Mouse (Mus musculus) neural tube, embryonic 13.5 days (tissue): Measurements from ENCODE around the gene Igsf8. TPM values are rescaled to one million over a fixed set of nuclear protein-coding genes. Genes with fewer than 3 reads are reported as not detected.
A peak's percentile ranks its signal among the peaks of the same experiment; 100 is the strongest.

Experiments
- ATAC-seq: fragments of 200-750 bp; cut with Nextera tagmentation; 2 replicates; pipeline ENCODE4 v1.8.0; 2017; ENCODE audit warnings: low read depth, mild to moderate bottlenecking, moderate TSS enrichment, moderate library complexity
- H3K27ac ChIP-seq: fragments of 300-500 bp; sonication (generic); replicated peaks from 2 replicates; pipeline ENCODE4 v1.5.1; 2015; ENCODE audit warnings: moderate library complexity, mild to moderate bottlenecking, inconsistent platforms
- H3K27me3 ChIP-seq: fragments of 300-500 bp; sonication (generic); 2 replicates; pipeline ENCODE4 v1.6.1; 2015; ENCODE audit warnings: mild to moderate bottlenecking, inconsistent platforms
- H3K36me3 ChIP-seq: fragments of 300-500 bp; sonication (generic); 2 replicates; pipeline ENCODE4 v1.6.1; 2015; ENCODE audit warnings: mild to moderate bottlenecking, inconsistent platforms
- H3K4me1 ChIP-seq: fragments of 300-500 bp; sonication (generic); replicated peaks from 2 replicates; pipeline ENCODE4 v1.6.1; 2015; ENCODE audit warnings: inconsistent platforms
- H3K4me2 ChIP-seq: fragments of 300-500 bp; sonication (generic); 2 replicates; pipeline ENCODE4 v1.6.1; 2015; ENCODE audit warnings: inconsistent platforms, mild to moderate bottlenecking, moderate library complexity
- H3K4me3 ChIP-seq: fragments of 300-500 bp; sonication (generic); 2 replicates; pipeline ENCODE4 v1.5.1; 2015; ENCODE audit warnings: mild to moderate bottlenecking, inconsistent platforms
- H3K9ac ChIP-seq: fragments of 300-500 bp; sonication (generic); 2 replicates; pipeline ENCODE4 v1.6.1; 2015; ENCODE audit warnings: moderate library complexity, mild to moderate bottlenecking, inconsistent platforms
- H3K9me3 ChIP-seq: fragments of 300-500 bp; sonication (generic); 2 replicates; pipeline ENCODE4 v1.6.1; 2016; ENCODE audit warnings: inconsistent platforms
- WGBS: fragments of 180-500 bp; shearing (Covaris S2); methylation state at CpG from one replicate; pipeline ENCODE4 v1.1.7; 2015; 5-methylcytosine and 5-hydroxymethylcytosine counted together
- polyA plus RNA-seq: library from polyadenylated mRNA; unstranded; fragments of >200 nt; fragmentation: Nextera tagmentation; extraction: Ambion mirVana; gene quantifications from 2 replicates; pipeline ENCODE4 v1.2.1, GENCODE M21; 2015

The Igsf8 gene
- polyA plus RNA-seq, 1 experiment from 2014 or later: 116 TPM

DNA sequence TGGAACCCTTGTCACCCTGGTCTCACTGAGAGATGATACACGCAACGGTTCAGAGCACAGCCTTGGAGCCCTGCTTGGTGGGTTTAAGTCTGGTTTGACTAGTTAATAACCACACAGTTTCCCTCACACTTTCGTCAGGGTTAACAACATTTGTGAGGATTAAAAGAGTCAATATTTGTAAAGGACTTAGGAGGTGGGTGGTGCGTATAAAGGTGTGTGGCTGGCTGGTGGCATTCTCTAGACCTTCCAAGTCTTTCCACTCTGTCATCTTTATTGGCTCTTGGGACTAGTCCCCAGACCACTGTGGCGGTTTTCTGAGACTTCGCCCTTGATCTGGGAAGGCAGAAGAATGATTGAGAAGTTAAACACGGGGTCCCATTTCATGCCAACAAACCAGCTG lies 83.4 kb downstream of the Igsf8 start:
- Histone ChIP-seq H3K4me1 (peaks cover 45% of the 10 kb centered on the region), H3K4me3 (no peak overlapping the region), H3K27ac (no peak overlapping the region), H3K9ac (no peak overlapping the region), H3K36me3 (no peaks in the 10 kb centered on the region), H3K27me3 (peaks cover 17% of the 10 kb centered on the region), H3K4me2 (no peak overlapping the region), H3K9me3 (no peaks in the 10 kb centered on the region)
- no peak for ATAC-seq
- WGBS: 87% methylated on average over 7 of the region's 7 CpGs

DNA sequence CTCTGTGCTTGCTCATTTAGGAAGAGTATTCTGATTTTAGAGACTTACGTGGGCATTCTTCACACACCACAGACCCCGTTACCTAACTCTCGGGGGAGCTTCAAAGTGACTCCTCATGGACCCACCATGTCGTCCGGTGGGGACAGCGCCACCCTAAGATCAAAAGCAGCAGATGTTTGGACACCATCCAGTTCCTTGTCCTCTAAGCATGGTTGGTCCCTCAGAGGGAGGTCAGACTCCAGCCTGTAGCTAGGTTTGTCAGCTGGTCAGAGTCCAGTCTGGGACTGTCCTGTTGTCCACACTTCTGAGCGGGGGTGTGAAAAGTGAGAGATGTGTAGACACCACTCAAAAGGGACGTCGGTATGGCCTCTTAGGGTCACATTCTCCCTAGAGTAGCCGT lies 85.3 kb downstream of the Igsf8 start:
- H3K4me1 ChIP-seq: peaks cover 48% of the 10 kb centered on the region
- H3K27ac ChIP-seq: no peak overlapping the region
- peaks cover 6% of the 10 kb centered on the region; the same call in 1 of the 2 replicates for H3K27me3 ChIP-seq
- no peaks in the 10 kb centered on the region for H3K36me3 ChIP-seq
- H3K9me3 ChIP-seq: no peaks in the 10 kb centered on the region
- H3K4me3 ChIP-seq: no peak overlapping the region
- no peak overlapping the region for H3K9ac ChIP-seq
- WGBS: 86% methylated on average over 10 of the region's 10 CpGs
- no peak overlapping the region for H3K4me2 ChIP-seq
- no peak for ATAC-seq

DNA sequence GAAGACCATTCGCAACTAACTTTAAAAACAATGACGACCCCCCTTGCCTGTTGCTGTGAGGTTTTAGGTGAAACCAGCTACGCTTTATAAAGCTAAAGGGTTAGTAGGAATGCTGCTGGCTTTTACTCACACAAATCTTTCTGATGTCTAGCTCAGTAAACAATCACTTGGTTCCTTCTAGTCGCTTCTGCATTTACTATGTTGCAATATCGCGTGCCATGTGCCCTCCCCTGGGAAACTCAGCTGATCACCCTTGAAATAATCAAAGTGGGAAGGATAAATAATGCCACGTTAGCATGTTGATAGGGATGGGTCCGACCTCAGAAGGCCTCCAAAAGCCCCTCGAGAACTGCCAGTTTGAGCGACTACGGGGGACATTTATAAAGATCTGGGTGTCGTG lies 85.9 kb downstream of the Igsf8 start:
- no peaks in the 10 kb centered on the region for H3K9me3 ChIP-seq

GRCm38 (mm10) chr1:172349504-172349903 lies 88.1 kb downstream of the Igsf8 start:
- 0 out of 2 replicates have a peak overlapping the region, but pooled peaks have one; percentile 35 for H3K4me2 ChIP-seq
- H3K27me3 ChIP-seq: no peaks in the 10 kb centered on the region
- H3K4me3 ChIP-seq: no peak overlapping the region
- 31% methylated on average over 5 of the region's 5 CpGs for WGBS
- H3K4me1 ChIP-seq: peaks cover 47% of the 10 kb centered on the region
- no peaks in the 10 kb centered on the region for H3K9me3 ChIP-seq
- peak overlapping the region; percentile 49; the same call in 1 of the 2 replicates for H3K9ac ChIP-seq
- peak; percentile 21; the same call in 1 of the 2 replicates for ATAC-seq
- peak overlapping the region; percentile 89 for H3K27ac ChIP-seq
- no peaks in the 10 kb centered on the region for H3K36me3 ChIP-seq

More for the DNA sequence above, 85.9 kb downstream of the Igsf8 start:
- Histone ChIP-seq H3K27ac (no peak overlapping the region), H3K4me3 (no peak overlapping the region), H3K27me3 (no peaks in the 10 kb centered on the region), H3K4me2 (no peak overlapping the region), H3K36me3 (no peaks in the 10 kb centered on the region), H3K9ac (no peak overlapping the region), H3K4me1 (peaks cover 50% of the 10 kb centered on the region)
- WGBS: 85% methylated on average over 12 of the region's 12 CpGs
- no peak for ATAC-seq

DNA sequence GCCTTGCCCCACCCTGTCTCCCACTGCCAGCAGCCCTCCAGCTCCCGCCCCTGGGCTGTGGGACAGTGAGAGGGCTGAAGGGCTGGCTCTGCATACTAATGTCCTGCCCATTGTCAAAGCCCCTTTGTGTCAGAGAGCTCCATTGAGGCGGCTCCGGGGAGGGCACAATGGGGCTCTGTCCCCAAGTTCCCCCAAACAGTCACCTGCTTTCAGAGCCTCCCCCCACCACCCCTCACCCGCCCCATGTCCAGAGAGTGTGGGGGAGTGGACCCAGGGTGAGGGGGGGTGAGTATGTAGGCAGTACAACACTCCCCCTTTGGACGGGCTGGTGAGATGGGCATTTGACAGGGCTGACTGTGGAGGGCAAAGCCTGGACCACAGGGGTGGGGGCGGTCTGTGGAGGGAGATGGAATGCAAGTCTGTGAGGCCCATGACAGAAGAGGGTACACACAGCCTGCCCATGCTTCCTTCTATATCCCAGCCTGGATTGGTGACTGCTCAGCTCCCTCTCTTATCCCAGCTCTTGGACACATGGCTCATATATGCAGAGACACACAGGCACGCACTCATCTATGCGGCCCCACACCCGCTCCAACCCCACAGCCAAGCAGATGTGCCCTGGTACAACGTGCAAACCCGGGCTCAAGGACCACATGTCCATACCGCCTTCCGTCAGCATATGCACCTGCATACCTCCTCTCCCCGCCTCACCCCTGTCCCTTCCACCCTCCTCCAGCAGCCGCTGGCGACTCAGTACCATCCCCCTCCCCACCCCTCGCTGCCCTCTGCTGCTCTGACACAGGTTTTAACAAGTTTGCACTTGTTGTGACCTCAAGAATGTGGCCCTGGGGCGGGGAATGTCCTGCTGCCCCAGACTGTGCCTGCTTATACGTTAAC lies 88.7 kb downstream of the Igsf8 start:
- no peaks in the 10 kb centered on the region for H3K9me3 ChIP-seq
- WGBS: 3% methylated on average over 19 of the region's 19 CpGs

GRCm38 (mm10) chr1:172352001-172352400 lies 90.6 kb downstream of the Igsf8 start:
- H3K4me1 ChIP-seq: peaks cover 66% of the 10 kb centered on the region
- H3K9me3 ChIP-seq: no peaks in the 10 kb centered on the region
- no peak overlapping the region for H3K4me3 ChIP-seq
- H3K36me3 ChIP-seq: no peaks in the 10 kb centered on the region
- no peak for ATAC-seq
- no peak overlapping the region for H3K9ac ChIP-seq
- no peak overlapping the region for H3K4me2 ChIP-seq
- H3K27me3 ChIP-seq: no peaks in the 10 kb centered on the region
- H3K27ac ChIP-seq: no peak overlapping the region
- whole genome bisulfite sequencing: 70% methylated on average over 6 of the region's 6 CpGs

More for the DNA sequence above, 88.7 kb downstream of the Igsf8 start:
- Histone ChIP-seq H3K27me3 (no peaks in the 10 kb centered on the region), H3K4me3 (no peak overlapping the region), H3K9ac (peak overlapping the region; percentile 49; the same call in 1 of the 2 replicates), H3K27ac (peak overlapping the region; percentile 89), H3K36me3 (no peaks in the 10 kb centered on the region), H3K4me1 (peaks cover 53% of the 10 kb centered on the region), H3K4me2 (peak overlapping the region; percentile 35)
- peak; percentile 96 for ATAC-seq

DNA sequence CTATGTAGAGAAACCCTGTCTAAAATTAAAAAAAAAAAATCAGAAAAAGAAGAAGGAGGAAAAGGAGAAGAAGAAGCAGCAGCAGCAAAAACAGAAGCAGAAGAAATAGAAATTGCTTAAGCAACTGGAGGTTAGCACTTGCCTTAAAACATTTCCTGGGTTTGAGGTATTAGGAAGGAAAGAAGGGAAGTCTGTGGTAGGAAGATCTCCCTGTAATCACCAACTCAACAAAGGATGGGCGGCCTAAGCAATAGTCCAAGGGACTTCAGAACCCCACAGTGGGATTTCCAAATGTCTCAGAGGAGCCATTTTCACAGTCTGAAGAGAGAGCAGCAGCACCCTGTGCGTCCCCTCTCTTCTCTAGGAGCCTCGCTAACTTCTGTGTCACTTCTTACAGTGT lies 91.0 kb downstream of the Igsf8 start:
- no peaks in the 10 kb centered on the region for H3K27me3 ChIP-seq
- H3K36me3 ChIP-seq: no peaks in the 10 kb centered on the region
- no peak overlapping the region for H3K27ac ChIP-seq
- no peak for ATAC-seq
- no peak overlapping the region for H3K4me2 ChIP-seq
- H3K9ac ChIP-seq: no peak overlapping the region
- H3K4me1 ChIP-seq: peaks cover 66% of the 10 kb centered on the region
- H3K4me3 ChIP-seq: no peak overlapping the region
- WGBS: 92% methylated on average over 3 of the region's 3 CpGs
- no peaks in the 10 kb centered on the region for H3K9me3 ChIP-seq

DNA sequence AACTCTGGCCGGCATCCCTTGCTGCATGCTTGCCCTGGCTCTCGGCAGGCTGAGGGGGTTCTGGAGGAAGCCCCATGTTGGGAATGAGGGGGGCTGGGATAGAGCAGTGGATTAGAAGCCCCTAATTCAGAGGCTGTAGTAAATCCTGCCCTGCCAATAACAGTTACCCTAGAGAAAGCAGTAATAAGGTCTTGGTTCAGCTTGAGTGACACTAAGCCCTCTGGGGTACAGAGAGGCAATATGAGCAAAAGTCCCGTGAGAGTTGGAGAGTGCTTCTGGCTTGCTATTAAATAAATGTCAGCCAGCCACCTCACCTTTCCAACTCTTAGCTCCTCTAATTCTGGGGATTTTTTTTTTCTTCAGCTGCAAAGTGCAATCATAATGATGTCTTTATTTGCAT lies 93.9 kb downstream of the Igsf8 start:
- 0 out of 2 replicates have a peak overlapping the region, but pooled peaks have one; percentile 23 for H3K27ac ChIP-seq
- H3K9ac ChIP-seq: peak overlapping the region; percentile 50

GRCm38 (mm10) chr1:172357550-172357949 lies 96.1 kb downstream of the Igsf8 start:
- WGBS: 7% methylated on average over 1 of the region's 1 CpGs
- Histone ChIP-seq H3K4me2 (no peak overlapping the region), H3K4me1 (peaks cover 48% of the 10 kb centered on the region), H3K9ac (no peak overlapping the region), H3K4me3 (no peak overlapping the region), H3K36me3 (no peaks in the 10 kb centered on the region), H3K9me3 (no peaks in the 10 kb centered on the region), H3K27me3 (no peaks in the 10 kb centered on the region), H3K27ac (no peak overlapping the region)
- ATAC-seq: peak; percentile 42

More for the DNA sequence above, 93.9 kb downstream of the Igsf8 start:
- WGBS: 41% methylated on average over 3 of the region's 3 CpGs
- Histone ChIP-seq H3K9me3 (no peaks in the 10 kb centered on the region), H3K4me1 (peaks cover 67% of the 10 kb centered on the region), H3K4me3 (no peak overlapping the region), H3K36me3 (no peaks in the 10 kb centered on the region), H3K27me3 (no peaks in the 10 kb centered on the region), H3K4me2 (no peak overlapping the region)
- ATAC-seq: no peak

- Histone ChIP-seq H3K36me3 (no peaks in the 10 kb centered on the region), H3K4me2 (no peak overlapping the region), H3K4me1 (peaks cover 48% of the 10 kb centered on the region), H3K9me3 (no peaks in the 10 kb centered on the region), H3K27me3 (no peaks in the 10 kb centered on the region), H3K4me3 (no peak overlapping the region), H3K9ac (no peak overlapping the region), H3K27ac (no peak overlapping the region)
- WGBS: 66% methylated on average over 10 of the region's 10 CpGs
- ATAC-seq: no peak; the same call in 1 of the 2 replicates
Observed at GRCm38 (mm10) chr1:172358341-172358740, 96.9 kb downstream of the Igsf8 start.

DNA sequence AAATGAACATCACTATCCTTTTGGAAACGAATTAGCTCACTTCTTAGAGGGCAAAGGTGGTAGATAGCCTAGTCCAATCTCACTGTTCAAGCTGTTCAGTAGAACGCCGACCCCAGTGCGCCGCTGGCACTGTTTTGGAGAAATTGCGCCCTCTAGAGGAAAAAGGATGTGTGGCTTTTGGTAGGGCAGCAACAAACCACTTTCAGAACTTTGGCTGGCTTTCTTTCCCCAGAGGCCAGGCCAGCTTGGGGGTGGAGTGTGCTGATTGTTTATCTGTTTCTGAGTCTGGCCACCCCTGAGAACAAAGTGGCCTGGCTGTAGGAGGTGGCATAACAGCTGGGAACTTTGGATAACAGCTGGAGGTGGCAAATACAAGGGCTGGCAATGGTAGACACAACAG lies 103.2 kb downstream of the Igsf8 start:
- WGBS: 15% methylated on average over 6 of the region's 6 CpGs
- Histone ChIP-seq H3K27me3 (no peaks in the 10 kb centered on the region), H3K9ac (no peak overlapping the region), H3K4me1 (peaks cover 4% of the 10 kb centered on the region; the same call in 1 of the 2 replicates), H3K36me3 (no peaks in the 10 kb centered on the region), H3K9me3 (no peaks in the 10 kb centered on the region), H3K4me3 (no peak overlapping the region), H3K27ac (no peak overlapping the region), H3K4me2 (no peak overlapping the region)
- peak; percentile 48 for ATAC-seq

GRCm38 (mm10) chr1:172368768-172369418 lies 107.5 kb downstream of the Igsf8 start:
- H3K27ac ChIP-seq: no peak overlapping the region
- H3K4me2 ChIP-seq: peak overlapping the region; percentile 26
- H3K4me3 ChIP-seq: no peak overlapping the region
- H3K36me3 ChIP-seq: no peaks in the 10 kb centered on the region
- ATAC-seq: peak; percentile 30; the same call in 1 of the 2 replicates
- 33% methylated on average over 23 of the region's 23 CpGs for WGBS
- no peaks in the 10 kb centered on the region for H3K9me3 ChIP-seq
- no peaks in the 10 kb centered on the region for H3K27me3 ChIP-seq
- peaks cover 4% of the 10 kb centered on the region; the same call in 1 of the 2 replicates for H3K4me1 ChIP-seq
- no peak overlapping the region for H3K9ac ChIP-seq
